Mouse (Mus musculus): Measurements from ENCODE around the gene Ifi27l2b. TPM values are rescaled to one million over a fixed set of nuclear protein-coding genes. Genes with fewer than 3 reads are reported as not detected.
A peak's percentile ranks its signal among the peaks of the same experiment; 100 is the strongest.
"Not testable (repeated sequence)": the region's sequence is repeated elsewhere in the genome, so short reads cannot be mapped to it uniquely, and the experiment has no call there.

The Ifi27l2b gene
- polyA plus RNA-seq (2017; shearing (Covaris generic)), result under 1 TPM in 1 of 2 experiments, not detected in 1; 0.40 TPM

DNA sequence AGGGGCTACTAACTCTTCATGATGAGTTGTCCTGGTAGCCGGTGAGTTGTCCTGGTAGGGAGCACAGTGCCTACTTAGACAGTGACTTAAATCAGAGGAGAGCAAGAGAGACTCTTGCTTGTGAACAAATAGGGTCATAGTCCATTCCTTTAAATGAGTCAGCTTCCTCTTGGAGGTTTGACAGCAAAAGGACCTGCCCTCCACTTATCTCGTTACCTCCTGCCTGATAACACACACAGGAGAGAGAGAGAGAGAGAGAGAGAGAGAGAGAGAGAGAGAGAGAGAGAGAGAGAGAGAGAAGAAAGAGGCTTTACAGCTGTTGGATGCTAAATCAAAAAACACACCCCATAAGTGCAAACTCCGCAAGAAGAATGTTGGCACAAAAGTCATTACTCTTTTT lies at the start of gene Ifi27l2b:
TSS of gene Ifi27l2b (minus strand) at position 84 of the 400 bp plus-strand sequence.
- ATAC-seq, result no peak

DNA sequence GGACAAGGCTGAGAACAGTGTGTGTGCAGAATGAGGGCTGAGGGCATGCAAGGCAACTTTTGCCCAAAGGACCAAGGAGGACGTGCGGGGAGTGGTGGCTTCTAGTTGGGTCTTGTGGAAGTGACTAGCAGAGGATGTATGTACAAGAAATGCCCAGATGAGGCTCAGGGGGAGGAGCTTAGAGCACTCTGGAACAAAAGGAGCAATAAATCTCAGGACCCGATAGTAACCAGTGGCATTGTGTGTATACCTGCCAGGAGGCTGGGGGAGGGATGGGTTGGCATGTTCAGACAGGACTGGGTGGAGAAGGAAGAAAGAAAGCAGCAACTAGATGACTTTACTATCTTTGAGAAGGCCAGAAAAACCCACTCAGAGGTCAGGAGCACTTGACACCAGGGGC lies 47.4 kb upstream of the Ifi27l2b start:
- ATAC-seq, result no peak

DNA sequence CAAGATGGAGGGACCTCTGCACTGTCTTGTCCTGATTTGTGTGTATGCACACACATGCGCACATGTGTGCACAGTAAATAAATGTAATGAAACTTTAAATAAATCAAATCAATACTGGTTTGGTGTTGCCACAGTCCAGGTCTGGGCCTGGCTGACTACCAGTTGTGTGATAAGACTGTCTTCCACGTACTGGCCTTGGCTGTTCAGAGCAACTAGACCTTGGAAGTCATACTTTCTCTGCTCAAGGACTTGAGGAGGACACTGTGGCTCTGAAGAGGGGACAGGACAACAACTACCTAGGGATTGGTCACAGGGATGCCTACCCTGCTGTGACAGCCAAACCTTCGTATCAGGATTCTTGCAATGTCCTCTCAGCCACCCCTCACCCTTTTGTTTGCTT lies 46.3 kb upstream of the Ifi27l2b start:
- no peak for ATAC-seq

DNA sequence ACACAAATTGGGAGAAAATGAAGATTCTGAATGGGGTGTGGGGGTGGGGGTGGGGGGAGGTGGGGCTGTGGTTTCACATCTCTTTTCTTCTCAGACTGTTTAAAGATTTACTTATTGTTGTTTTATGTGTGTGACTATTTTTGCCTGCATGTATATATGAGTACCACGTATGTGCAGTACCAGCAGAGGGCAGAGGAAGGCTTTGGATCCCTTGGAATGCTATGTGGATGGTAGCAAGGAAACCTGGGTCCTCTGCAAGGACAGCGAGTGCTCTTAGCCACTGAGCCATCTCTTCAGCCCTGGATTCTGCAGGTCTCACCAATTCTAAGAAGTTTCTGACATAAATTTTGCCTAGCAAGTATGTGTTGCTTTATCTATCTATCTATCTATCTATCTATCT lies 42.2 kb upstream of the Ifi27l2b start:
- no peak for ATAC-seq

DNA sequence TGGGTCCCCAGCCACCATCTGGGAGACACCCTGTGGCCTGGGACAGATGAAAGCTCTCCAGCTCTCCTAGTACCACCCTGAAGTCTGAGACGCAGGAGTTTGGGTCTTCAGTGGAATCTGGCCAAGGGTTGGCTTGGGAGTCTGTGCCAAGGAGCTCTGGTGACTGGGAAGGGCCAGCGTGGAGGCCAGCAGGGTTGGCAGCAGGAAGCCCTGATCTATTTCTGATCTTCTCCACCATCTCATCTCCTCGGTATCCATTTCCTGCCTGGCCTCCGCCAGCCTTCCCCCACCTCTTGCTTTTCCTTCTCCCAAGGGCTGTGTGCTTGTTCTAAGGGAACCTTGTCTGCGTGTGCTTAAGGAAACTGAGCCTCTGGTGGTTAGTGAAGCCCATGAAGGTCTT lies 41.7 kb upstream of the Ifi27l2b start:
- ATAC-seq, result no peak

DNA sequence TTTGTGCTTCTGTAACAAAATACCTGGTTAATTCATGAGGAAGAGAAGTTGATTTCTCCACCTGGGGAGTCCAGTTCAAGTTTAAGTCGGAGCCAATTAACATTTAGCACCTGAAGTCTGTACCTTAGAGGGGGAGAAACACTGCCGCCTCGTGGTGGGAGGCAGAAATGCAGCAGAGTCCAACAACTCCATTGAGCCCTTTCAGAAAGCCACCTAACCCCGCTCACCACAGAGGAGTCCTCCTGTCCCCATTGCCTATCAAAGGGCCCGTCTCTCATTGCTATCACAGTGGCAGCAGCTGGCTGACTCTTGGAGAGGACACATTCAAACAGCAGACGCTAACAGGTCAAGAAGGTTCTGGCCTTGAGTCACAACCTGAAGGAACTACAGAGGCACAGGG lies 37.5 kb upstream of the Ifi27l2b start:
- ATAC-seq, result peak; percentile 62

DNA sequence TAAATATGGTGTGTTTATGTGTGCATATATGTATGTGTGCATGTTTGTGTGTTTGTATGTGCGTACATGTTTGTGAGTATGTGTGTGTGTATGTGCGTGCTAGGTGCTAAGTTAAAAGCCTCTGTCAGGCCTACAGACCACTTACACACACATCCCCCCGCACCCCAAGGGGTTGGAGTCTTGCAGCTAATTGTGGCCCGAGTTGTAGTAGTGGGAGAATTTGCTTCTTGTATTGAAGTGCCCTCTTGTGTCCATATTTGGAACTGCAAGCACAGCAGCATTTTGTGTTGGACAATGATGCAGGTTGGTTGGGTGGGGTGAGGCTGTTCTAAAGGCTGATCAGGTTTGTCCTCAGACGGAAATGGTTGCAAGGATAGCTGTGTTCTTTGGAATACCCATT lies 35.7 kb upstream of the Ifi27l2b start:
- ATAC-seq, result peak; percentile 84

DNA sequence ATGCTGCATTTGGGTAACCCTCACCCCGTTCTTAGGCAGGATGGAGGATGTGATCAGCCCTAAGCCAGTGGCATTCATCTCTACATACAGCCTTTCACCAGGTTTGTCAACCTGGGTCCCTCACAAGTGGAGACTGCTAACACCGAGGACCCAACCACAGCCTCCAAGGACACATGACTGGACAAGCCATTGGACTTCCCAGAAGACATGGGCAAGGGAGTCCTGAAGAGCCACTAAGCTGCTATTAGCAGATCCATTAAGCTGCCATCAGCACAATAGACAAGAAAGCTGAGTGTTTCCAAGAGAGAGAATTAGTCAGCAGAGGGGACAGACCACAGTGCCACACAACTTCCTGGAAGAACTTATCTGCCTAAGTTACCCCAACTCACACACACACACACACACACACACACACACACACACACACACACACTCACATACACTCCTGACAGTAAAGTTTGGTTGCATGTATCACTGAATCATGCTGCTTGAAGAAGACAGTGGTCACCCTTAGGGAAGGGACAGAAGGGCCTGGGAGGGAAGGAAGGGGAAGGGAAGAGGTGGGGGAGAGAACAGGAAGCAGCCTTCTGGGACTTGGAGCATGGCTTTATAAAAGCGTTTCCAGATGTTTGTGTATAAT lies 34.2 kb upstream of the Ifi27l2b start:
- no peak for ATAC-seq

DNA sequence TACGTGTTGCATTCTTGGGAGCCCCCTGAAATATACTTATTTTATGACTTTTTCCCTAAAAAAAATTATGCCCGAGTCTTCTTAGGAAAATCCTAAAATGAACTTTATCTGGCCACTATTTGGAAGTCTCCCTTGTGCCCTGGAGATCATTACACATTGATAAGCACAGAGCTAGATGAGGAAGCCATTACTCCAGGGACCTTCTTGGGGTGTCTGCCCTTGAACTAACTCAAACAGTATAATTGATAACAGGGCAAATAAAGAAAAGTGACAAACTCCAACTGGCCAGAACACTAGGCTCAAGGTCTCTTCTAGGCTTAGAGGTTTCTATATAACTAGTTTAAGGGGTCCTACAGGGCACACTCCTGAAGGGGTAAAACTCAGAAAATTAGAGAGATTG lies 30.7 kb upstream of the Ifi27l2b start:
- no peak for ATAC-seq

DNA sequence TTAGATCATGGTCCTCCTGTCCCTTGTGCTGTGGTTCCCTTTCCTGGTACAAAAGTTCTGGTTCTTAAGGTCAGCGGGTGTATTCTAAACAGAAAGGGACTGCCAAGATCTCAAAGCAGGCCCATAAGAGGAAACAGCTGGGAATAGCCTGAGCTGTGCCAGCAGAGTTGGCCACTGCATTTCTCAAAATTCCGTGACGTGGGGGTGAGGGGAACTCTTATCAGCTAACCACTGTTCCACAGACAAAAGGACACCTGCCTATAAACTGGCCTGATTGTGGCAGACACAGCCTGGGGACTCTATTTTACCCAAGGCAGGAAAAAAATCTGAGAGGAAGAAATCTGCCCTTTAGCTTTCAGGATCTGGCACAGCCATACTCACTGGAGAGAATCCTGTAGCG lies 30.3 kb upstream of the Ifi27l2b start:
- ATAC-seq, result no peak

DNA sequence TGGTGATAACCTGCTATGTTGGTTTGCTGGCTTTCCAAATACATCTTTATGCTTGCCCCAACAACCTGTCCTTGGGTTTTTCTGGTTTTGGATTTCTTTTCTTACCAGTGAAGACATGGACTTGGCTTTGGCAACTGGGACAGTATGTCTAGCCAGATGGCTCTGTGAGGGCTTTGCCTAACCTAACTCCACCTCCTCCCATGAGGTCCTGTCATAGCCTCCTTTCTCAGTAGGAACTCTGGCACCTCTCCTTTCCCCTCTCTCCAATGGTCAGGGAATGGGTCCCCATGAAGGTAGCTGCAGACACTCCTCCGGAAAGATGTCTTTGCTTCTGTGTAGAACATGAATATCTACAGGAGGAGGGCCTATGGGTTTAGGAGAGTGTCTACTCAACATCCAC lies 29.7 kb upstream of the Ifi27l2b start:
- ATAC-seq, result no peak

DNA sequence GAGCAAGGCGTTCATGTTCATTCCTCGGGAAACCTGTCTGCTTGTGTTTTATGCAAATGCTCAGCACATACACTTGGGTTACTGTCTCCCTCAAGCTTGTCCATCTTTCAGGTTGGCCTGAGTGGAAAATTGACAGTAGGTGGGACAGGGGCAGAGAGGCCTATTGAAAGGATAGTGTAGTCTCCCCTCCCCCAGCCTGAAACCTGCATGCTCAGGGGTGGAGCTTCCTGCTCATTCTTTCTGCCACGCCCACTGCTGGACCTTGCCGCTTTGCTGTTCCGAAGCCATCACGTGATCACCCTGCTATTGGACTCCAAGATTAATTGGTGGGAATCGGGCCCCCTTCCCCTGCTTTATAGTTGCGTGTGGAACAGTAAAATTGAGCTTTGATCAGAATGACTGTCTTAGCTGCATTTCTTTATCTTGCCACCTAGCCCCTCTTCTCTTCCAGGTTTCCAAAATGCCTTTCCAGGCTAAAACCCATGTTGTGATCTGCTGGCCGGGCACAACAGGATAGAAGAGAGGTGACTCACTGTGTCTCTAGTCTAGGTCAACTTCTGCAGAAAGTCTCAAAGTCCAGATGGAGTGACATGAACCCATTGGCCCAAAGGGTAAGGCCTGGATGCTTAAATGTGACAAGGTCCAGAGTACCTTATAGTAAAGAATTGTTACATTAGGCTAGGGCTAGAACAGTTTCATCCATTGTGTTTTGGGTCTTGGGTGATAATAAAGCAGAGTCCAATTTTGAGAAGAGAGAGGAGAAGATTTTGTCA lies 27.4 kb upstream of the Ifi27l2b start:
- ATAC-seq, result not testable (repeated sequence)

DNA sequence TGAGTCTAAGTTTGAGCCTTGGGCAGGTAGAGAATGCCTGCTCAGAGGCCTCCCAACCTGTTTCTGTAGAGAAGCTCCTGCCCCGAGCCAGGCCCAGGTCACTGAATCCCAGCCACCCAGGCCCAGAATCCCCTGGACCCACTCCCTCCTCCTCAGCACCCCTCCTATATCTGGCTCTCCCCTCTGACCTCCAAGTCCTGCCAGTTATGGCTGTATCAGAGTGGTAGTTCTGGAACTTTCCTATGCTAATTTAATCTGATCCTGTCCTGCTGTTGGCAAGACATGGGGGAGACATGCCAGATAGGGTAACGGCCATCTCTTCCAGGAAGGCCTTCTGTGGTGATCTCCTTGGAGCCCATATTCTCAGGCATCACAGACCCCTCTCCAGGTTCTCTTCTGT lies 25.8 kb upstream of the Ifi27l2b start:
- ATAC-seq, result no peak

DNA sequence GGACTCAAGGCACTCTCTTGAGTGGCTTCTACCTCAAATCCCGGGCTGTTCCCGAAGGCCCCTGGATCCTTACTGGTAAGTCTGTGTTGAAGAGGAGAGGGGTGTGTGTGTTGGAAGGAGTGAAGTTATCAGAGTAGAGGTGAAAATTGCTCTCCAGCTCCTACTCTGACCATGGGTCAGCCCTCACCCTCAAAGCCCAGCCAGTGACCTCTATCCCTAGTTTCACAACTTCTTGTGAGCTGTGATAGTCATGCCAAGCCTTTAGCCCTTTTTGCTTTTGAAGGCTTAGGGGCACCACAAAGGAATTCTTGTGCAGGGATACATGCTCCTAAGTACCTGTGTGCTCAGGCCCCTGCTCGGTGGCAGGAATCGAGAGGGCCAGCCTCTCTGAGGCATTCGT lies 24.6 kb upstream of the Ifi27l2b start:
- no peak for ATAC-seq

DNA sequence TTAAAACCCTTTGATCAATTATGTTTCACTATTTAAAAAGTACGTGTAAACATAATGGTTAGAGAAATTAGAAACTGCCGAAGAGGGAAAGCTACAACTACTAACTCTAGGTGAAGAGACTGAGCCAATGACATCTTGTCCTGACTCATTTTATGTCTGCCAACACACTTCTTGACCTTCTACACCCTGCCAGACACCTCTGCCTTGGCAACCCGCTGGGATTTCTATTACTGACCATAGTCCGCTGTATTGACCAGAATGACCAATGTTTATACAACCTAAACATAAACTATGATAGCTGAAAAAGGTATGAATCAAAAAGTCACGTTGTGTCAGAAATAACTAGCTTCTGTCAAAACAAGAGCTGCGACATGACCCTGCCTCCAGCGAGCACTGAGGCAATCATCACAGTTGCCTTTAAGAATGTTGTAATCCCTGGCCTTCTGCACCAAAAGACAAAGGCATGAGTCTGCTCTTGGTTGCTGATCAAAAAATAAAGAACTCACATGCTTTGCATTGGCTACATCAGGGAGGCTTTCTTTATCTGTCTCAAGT lies 20.5 kb upstream of the Ifi27l2b start:
- ATAC-seq, result no peak

DNA sequence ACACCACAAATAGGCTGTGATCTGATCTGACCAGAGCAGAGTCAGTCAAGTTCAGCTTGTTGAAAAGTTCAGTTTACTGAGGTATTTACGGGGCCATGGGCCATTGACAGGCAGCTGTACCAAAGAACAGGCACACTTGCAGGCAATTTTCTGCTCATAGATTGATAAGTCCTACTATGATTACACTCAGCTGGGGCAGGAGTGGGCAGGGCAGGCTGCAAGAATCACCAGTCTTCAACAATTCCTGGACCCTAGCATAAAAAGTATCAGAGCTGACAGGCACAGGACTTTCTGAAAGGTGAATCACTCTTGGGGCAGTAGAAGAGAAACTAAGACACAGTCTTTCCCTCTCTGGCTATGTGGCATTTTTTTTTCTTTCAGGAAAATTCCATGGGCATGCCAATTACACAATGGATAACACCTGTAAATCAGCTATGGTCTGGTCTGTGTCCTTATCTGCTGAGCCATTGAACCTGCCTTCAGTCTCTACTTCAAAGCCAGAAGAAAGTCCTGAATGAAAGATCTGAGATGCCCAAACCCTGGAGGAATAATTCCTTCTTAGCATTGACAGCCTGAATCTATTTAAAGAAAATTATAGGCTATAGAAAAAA lies 19.9 kb upstream of the Ifi27l2b start:
- no peak for ATAC-seq

DNA sequence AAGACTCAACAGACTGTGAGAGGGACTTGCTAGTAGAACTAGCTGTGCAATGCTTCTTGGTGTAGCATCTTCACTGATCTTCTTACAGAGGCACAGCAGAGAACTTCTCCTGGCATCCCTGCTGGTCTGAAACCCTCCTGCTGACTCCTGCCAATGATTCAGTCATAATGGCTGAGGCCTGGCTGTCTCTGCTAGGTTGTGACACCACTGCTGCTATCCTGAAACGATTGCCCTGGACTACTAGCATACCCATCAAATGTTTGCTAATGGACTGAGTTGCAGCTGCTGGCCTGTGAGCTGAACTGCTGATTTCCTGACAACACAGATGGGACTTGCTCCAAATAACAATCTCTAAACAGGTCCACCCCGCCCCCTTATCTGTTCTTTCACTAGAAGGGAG lies 17.5 kb upstream of the Ifi27l2b start:
- ATAC-seq, result no peak

DNA sequence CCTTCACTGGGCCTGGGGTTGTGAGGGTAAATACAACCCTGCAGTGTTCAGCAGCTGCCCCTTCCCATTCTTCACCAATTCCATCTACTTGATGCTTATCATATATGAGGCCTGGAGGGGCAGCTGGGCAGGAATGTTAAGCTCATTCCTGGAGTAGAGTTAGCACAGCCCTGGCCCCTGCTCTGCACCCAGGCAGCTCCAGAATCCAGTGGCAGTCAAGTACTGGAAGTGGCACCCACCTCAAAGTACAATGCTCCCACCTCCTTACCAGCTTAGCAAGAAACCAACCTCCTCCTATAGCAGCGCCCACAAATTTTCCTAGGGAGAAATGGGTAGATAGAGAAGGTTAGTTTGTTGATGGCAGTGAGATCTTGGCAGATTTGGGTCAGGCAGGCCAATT lies 296 bp downstream of the Ifi27l2b start:
- ATAC-seq, result not testable (repeated sequence)

DNA sequence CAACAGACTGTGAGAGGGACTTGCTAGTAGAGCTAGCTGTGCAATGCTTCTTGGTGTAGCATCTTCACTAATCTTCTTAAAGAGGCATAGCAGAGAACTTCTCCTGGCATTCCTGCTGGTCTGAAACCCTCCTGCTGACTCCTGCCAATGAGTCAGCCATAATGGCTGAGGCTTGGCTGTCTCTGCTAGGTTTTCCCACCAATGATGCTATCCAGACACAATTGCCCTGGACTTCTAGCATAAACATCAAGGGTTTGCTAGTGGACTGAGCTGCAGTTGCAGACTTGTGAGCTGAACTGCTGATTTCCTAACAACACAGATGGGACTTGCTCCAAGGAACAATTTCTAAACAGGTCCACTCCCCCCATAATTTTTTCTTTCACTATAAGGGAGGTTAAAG lies 3.7 kb downstream of the Ifi27l2b start:
- ATAC-seq, result no peak

DNA sequence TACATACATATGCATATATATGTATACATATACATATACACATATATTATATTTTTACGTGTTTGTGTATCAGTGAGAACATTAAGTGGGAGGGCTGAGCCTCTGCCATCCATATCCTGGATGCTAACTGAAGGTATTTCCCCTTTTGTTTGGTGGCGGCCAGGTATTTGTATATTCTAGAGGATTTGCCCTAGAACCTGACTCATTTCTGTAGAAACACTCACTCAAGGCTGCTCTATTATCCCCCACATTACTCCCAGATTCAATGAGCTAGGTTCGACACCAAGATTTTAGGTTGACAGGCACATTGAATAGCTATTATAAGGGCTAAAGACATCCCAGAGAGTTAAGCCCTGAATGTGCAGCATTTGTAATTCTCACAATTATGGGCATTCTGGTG lies 12.0 kb downstream of the Ifi27l2b start:
- peak; percentile 17 for ATAC-seq

DNA sequence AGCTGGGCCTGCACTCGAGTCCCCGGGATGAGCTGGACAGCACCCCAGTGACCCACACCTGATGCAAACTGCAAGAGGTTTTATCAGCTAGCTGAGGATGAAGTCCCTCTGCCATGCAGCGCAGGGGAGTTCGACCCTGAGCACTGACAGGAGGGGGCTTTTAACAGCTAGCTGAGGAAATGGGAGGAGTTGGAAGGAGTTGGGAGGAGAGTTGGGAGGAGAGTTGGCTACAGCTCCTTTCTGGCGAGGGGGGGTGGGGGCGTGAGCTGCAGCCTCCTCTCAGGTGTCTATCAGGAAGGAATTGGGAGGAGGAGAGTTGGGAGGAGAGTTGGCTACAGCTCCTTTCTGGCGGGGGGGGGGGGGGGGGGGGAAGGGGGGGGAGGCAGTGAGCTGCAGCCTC lies 12.8 kb downstream of the Ifi27l2b start:
- not testable (repeated sequence) for ATAC-seq

DNA sequence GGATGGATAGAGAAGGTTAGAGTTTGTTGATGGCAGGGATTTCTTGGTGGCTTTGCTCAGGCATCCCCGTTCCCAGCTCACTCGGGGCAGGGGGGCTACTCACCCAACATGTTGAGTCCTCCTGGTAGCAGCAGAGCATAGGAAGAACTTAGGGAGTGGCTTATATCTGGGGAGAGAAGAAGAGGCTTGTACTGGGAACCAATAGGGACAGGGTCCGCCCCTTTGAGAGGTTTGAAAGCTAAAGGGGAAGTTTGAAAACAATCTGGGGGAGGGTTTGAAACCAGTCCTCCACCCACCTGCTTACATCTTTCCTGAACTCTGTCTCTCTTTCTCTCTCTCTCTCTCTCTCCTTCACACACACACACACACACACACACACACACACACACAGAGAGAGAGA lies 13.5 kb downstream of the Ifi27l2b start, which contains the start of gene Ifi27l2a:
TSS of gene Ifi27l2a (minus strand) at position 157 of the 400 bp plus-strand sequence.
- ATAC-seq, result peak; percentile 96

DNA sequence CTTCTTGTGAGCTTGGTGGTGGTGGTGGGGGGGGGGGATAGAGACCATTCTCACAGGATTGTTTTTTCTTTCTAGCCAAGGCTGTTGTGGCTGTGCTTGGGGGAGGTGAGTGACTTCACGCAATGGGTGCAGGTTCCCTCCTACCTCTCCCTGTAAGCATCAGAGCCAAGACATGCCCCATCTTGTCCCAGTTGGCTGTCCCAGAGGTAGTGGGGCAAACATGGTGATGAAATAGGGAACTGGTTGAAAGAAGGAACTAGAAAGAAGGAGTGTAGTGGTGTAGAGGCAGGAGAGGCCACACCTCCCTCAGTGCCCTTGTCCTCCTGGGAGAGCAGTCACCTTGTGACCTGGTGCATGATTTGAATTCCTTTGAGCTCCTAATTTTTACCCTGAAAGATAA lies 19.4 kb downstream of the Ifi27l2b start:
- no peak for ATAC-seq

DNA sequence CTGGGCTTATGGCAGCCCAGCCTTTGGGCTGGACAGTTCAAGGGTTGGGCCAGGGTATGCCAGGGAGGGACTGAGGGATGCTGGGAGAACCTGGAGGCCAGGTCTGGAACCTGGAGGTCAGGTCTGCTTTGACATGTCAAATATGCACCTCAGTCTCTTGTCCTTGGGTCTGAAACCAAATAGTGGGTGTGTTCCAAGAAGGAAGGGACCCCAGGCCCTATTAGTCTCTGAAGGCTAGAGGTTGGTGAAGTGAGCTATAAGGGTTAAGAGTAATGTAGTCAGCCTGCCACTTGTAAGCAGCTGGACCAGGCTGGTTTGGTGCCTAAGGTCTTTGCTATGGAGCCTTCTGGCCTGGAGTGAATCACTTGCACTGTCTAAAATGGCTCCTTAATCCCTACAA lies 22.2 kb downstream of the Ifi27l2b start:
- no peak for ATAC-seq
